Mouse (Mus musculus) limb, embryonic 10.5 days (tissue): ENCODE data around the gene Ctnnbip1. TPM values are rescaled to one million over a fixed set of nuclear protein-coding genes. Genes with fewer than 3 reads are reported as not detected.

ENCODE experiments used
- DNase-seq: peaks from one replicate; pipeline ENCODE4 v3.0.0-alpha.2; 2017; ENCODE audit warnings: low spot score
- H3K27ac ChIP-seq: fragments of 300-500 bp; sonication (generic); 2 replicates; pipeline ENCODE4 v1.5.1; 2016; ENCODE audit warnings: mild to moderate bottlenecking
- H3K27me3 ChIP-seq: fragments of 300-500 bp; sonication (generic); 2 replicates; pipeline ENCODE4 v1.6.1; 2016; ENCODE audit warnings: low read depth, mild to moderate bottlenecking; ENCODE audit not compliant: poor library complexity, severe bottlenecking
- H3K36me3 ChIP-seq: fragments of 300-500 bp; sonication (generic); 2 replicates; pipeline ENCODE4 v1.6.1; 2016; ENCODE audit warnings: mild to moderate bottlenecking, moderate library complexity
- H3K4me1 ChIP-seq: fragments of 300-500 bp; sonication (generic); 2 replicates; pipeline ENCODE4 v1.6.1; 2016
- H3K4me3 ChIP-seq: fragments of 300-500 bp; sonication (generic); 2 replicates; pipeline ENCODE4 v1.5.1; 2016; ENCODE audit warnings: mild to moderate bottlenecking, moderate library complexity
- H3K9me3 ChIP-seq: fragments of 300-500 bp; sonication (generic); replicated peaks from 2 replicates; pipeline ENCODE4 v1.6.1; 2016; ENCODE audit warnings: mild to moderate bottlenecking
- WGBS: fragments of 180-500 bp; shearing (Covaris S2); methylation state at CpG from one replicate; pipeline ENCODE4 v1.1.7; 2016; 5-methylcytosine and 5-hydroxymethylcytosine counted together
- polyA plus RNA-seq: library from polyadenylated mRNA; unstranded; fragments of >200 nt; fragmentation: Nextera tagmentation; extraction: Ambion mirVana; gene quantifications from 2 replicates; pipeline ENCODE4 v1.2.1, GENCODE M21; 2016

The Ctnnbip1 gene
- polyA plus RNA-seq, 1 experiment from 2014 or later, result 78.4 TPM

DNA sequence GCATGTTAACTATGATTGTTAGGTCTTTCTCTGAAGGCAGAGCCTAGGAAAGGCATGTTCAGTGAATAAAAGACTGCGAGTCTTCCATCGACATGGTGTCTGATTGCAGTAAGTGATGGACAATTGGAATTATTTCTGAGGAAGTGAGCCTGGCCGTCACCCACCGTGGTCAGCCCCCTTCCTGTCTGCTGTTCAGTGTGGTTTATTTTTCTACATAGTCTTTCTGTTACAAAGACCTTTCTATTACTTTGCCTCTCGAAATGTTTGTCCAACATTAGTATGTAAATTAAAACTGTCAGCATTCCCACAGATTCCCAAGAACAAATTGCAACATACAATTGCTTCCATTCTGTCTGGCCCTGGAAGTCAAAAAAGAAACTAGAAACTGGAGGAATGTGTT, 18.2 kb upstream of the Ctnnbip1 start:
- no peak overlapping the region for H3K27ac ChIP-seq
- H3K9me3 ChIP-seq, result no peaks in the 10 kb centered on the region
- peaks cover 80% of the 10 kb centered on the region for H3K36me3 ChIP-seq
- no peak for DNase-seq
- H3K4me1 ChIP-seq, result peaks cover 7% of the 10 kb centered on the region
- WGBS, result 91% methylated on average over 5 of the region's 5 CpGs
- H3K4me3 ChIP-seq, result no peak overlapping the region
- no peaks in the 10 kb centered on the region for H3K27me3 ChIP-seq

DNA sequence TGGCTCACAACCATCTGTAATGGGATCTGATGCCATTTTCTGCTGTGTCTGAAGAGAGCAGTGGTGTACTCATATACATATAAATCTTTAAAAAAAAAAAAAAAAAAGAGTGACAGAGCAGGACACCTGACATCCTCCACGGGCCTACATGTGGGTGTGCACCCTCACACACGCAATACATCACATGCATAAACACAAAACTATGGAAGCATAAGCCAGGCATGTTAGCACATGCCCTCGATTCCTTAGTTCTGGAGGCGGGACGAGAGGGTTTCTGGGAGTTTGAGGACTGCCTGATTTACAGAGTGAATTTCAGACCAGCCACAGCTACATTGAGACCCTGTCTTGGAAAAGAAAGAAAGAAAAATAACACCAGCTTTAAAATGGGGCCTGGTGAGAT, 13.7 kb upstream of the Ctnnbip1 start:
- Histone ChIP-seq H3K36me3 (peaks cover 38% of the 10 kb centered on the region), H3K4me1 (peaks cover 15% of the 10 kb centered on the region), H3K27ac (peak overlapping the region; percentile 79), H3K27me3 (no peaks in the 10 kb centered on the region), H3K4me3 (no peak overlapping the region), H3K9me3 (no peaks in the 10 kb centered on the region)
- DNase-seq, result no peak
- 84% methylated on average over 5 of the region's 5 CpGs for WGBS

DNA sequence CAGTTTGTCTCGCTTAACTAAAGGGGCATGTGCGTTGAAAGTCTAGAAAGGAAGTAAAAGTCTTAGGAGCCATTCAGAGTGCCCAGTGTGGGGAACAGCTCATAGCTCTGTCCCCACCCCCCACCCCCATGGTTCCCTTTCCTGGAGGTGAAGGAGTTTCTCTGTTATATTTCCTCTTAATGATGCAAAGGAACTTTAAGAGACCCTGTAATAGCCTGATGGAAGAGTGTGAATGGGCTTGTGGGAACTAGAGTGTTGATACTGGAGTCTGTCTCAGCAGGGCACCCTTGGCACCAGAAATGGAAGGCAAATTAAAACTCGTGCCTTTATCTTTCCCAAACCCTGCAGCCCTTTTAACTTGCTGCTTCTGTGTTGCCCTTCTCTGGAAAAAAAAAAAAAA, 13.2 kb upstream of the Ctnnbip1 start:
- no peak overlapping the region for H3K4me3 ChIP-seq
- no peaks in the 10 kb centered on the region for H3K9me3 ChIP-seq
- DNase-seq, result no peak
- H3K36me3 ChIP-seq, result peaks cover 34% of the 10 kb centered on the region
- H3K4me1 ChIP-seq, result peaks cover 15% of the 10 kb centered on the region
- H3K27ac ChIP-seq, result peak overlapping the region; percentile 79
- WGBS, result 52% methylated on average over 3 of the region's 3 CpGs
- H3K27me3 ChIP-seq, result no peaks in the 10 kb centered on the region

- peaks cover 15% of the 10 kb centered on the region for H3K4me1 ChIP-seq
- DNase-seq, result peak; percentile 53
- 58% methylated on average over 15 of the region's 15 CpGs for WGBS
- peaks cover 28% of the 10 kb centered on the region for H3K36me3 ChIP-seq
- no peaks in the 10 kb centered on the region for H3K27me3 ChIP-seq
- no peak overlapping the region for H3K4me3 ChIP-seq
- no peak overlapping the region for H3K27ac ChIP-seq
- H3K9me3 ChIP-seq, result no peaks in the 10 kb centered on the region
Measured at GRCm38 (mm10) chr4:149505261-149505967, 12.6 kb upstream of the Ctnnbip1 start.

- H3K27ac ChIP-seq, result no peak overlapping the region
- no peaks in the 10 kb centered on the region for H3K27me3 ChIP-seq
- H3K4me3 ChIP-seq, result no peak overlapping the region
- WGBS, result 87% methylated on average over 3 of the region's 3 CpGs
- H3K36me3 ChIP-seq, result peaks cover 15% of the 10 kb centered on the region
- DNase-seq, result no peak
- H3K9me3 ChIP-seq, result no peaks in the 10 kb centered on the region
- H3K4me1 ChIP-seq, result peaks cover 22% of the 10 kb centered on the region
Measured at GRCm38 (mm10) chr4:149506904-149507303, 11.1 kb upstream of the Ctnnbip1 start.

- Histone ChIP-seq H3K27me3 (no peaks in the 10 kb centered on the region), H3K4me3 (no peak overlapping the region), H3K36me3 (no peaks in the 10 kb centered on the region), H3K27ac (no peak overlapping the region), H3K4me1 (0 out of 2 replicates have a peak, but pooled peaks cover 7% of the 10 kb centered on the region), H3K9me3 (no peaks in the 10 kb centered on the region)
- DNase-seq, result no peak
- 63% methylated on average over 6 of the region's 6 CpGs for WGBS
Measured at GRCm38 (mm10) chr4:149511221-149511646, 6.8 kb upstream of the Ctnnbip1 start.

GRCm38 (mm10) chr4:149512072-149512471, 6.0 kb upstream of the Ctnnbip1 start:
- no peak for DNase-seq
- no peak overlapping the region for H3K27ac ChIP-seq
- WGBS, result 92% methylated on average over 7 of the region's 7 CpGs

DNA sequence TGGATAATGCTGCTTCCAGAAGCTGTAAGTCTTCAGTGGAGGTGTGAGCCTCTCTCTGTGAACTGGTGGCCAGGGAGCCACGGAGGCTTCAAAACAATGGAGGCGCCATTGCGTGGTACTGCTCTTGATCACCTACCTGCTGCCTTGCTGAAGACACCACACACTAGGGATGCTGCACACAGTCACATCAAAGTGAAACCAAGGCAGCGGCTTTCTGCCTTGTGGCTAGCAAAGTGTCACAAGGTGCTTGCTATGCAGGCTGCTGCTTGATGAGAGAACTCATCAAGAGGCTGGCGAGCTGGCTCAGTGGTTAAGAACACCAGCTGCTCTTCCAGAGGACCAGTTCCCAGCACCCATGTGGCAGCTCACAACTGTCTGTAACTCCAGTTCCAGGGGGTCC, 2.3 kb upstream of the Ctnnbip1 start:
- DNase-seq, result no peak
- Histone ChIP-seq H3K27me3 (no peaks in the 10 kb centered on the region), H3K36me3 (0 out of 2 replicates have a peak, but pooled peaks cover 8% of the 10 kb centered on the region), H3K4me3 (no peak overlapping the region), H3K27ac (no peak overlapping the region), H3K9me3 (no peaks in the 10 kb centered on the region), H3K4me1 (peaks cover 36% of the 10 kb centered on the region)
- WGBS, result 93% methylated on average over 5 of the region's 5 CpGs

More at GRCm38 (mm10) chr4:149512072-149512471, 6.0 kb upstream of the Ctnnbip1 start:
- Histone ChIP-seq H3K4me3 (no peak overlapping the region), H3K4me1 (0 out of 2 replicates have a peak, but pooled peaks cover 7% of the 10 kb centered on the region), H3K36me3 (no peaks in the 10 kb centered on the region), H3K27me3 (no peaks in the 10 kb centered on the region), H3K9me3 (no peaks in the 10 kb centered on the region)

DNA sequence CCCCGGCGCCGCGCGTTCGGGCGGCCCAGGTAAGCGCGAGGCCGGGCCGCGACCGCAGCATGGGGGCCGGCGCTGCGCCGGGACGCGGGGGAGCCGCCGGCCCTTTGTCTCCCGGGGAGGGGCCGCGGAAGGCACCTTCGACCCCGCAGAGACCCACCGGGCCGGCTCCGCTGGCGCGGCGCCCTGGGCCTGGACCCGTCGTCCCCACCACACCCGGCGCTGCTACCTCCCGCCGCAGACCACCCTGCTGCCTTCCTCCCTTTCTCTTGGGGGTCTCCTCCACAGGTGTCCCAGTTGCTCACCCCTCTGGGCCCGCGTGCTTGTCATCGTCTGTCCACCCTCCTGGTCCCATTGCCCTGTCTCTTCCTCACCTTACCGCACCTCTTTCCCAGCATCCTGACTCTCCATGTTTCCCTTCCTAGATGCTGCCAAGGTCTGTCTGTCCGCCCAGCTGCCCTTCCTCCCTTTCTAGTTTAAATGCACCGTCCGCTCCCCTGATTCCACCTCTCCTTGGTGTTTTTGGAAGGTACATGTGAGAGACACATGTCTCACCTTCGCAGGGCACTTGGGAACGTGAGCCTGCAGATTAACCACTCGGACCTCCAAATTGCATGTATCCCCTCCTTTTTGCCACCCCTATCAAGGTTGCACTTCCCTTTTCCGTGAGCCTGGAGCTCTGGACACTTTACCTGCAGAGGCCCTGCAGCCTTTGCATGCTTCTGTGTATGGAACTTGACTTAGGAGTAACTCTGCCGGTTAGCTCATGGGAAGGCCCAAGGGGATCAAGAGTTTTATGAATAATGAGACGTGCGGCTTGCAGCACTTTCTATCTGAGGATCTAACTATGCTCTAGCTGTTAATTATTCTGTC, 550 bp downstream of the Ctnnbip1 start:
- peak; percentile 56 for DNase-seq
- no peaks in the 10 kb centered on the region for H3K27me3 ChIP-seq
- H3K36me3 ChIP-seq, result 0 out of 2 replicates have a peak, but pooled peaks cover 15% of the 10 kb centered on the region
- H3K27ac ChIP-seq, result peak overlapping the region; percentile 92
- 4% methylated on average over 51 of the region's 52 CpGs for WGBS
- no peaks in the 10 kb centered on the region for H3K9me3 ChIP-seq
- H3K4me3 ChIP-seq, result peak overlapping the region; percentile 92
- H3K4me1 ChIP-seq, result peaks cover 47% of the 10 kb centered on the region

DNA sequence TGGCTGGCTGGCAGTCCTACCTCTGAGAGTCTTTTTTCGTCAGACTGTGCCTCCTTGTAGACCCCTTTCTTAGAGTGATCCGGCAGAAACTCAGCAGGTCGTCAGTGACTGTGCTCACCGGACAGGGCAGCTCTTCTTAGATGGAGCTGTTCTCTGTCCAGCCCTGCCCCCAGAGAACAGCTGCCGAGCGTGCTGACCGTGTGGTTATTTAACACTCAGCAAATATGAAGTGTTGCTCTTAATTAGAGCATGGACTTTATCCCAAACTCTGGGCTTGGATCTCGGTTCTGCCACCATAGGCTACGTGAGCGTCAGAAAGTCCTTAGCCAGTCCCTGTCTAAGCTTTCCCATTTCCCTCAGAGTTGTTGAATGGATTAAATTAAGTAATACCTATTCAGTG, 3.2 kb downstream of the Ctnnbip1 start:
- WGBS, result 86% methylated on average over 10 of the region's 10 CpGs
- no peak overlapping the region for H3K27ac ChIP-seq
- DNase-seq, result no peak
- H3K4me1 ChIP-seq, result peaks cover 68% of the 10 kb centered on the region
- H3K27me3 ChIP-seq, result no peaks in the 10 kb centered on the region
- no peak overlapping the region for H3K4me3 ChIP-seq
- 0 out of 2 replicates have a peak, but pooled peaks cover 18% of the 10 kb centered on the region for H3K36me3 ChIP-seq
- no peaks in the 10 kb centered on the region for H3K9me3 ChIP-seq

- no peak overlapping the region for H3K4me3 ChIP-seq
Measured at GRCm38 (mm10) chr4:149523961-149524360, 5.9 kb downstream of the Ctnnbip1 start.

DNA sequence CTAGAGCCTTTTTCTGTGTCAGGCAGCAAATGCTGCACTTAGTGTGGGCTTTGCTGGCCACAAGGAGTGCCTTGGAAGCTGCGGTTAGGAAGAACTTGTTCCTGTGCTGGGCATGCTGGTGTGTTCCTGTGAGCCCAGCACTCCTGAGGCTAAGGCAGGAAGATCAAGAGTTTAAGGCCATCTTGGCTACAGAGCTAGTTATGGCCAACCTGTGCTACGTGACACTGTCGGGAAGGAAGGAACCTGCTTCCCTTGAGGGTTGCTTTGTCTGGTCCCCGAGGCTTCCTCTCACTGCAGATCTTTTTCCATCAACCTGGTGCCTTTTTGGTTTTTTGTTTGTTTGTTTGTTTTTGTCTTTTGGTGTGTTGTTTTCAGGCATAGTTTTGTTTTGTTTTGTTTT, 7.1 kb downstream of the Ctnnbip1 start:
- Histone ChIP-seq H3K27me3 (no peaks in the 10 kb centered on the region), H3K9me3 (no peaks in the 10 kb centered on the region), H3K4me1 (peaks cover 65% of the 10 kb centered on the region), H3K27ac (no peak overlapping the region), H3K36me3 (0 out of 2 replicates have a peak, but pooled peaks cover 14% of the 10 kb centered on the region), H3K4me3 (no peak overlapping the region)
- DNase-seq, result no peak
- 85% methylated on average over 4 of the region's 4 CpGs for WGBS

More at GRCm38 (mm10) chr4:149523961-149524360, 5.9 kb downstream of the Ctnnbip1 start:
- Histone ChIP-seq H3K9me3 (no peaks in the 10 kb centered on the region), H3K27me3 (no peaks in the 10 kb centered on the region), H3K27ac (no peak overlapping the region), H3K4me1 (peaks cover 69% of the 10 kb centered on the region), H3K36me3 (0 out of 2 replicates have a peak, but pooled peaks cover 21% of the 10 kb centered on the region)
- 82% methylated on average over 6 of the region's 6 CpGs for WGBS
- DNase-seq, result no peak

DNA sequence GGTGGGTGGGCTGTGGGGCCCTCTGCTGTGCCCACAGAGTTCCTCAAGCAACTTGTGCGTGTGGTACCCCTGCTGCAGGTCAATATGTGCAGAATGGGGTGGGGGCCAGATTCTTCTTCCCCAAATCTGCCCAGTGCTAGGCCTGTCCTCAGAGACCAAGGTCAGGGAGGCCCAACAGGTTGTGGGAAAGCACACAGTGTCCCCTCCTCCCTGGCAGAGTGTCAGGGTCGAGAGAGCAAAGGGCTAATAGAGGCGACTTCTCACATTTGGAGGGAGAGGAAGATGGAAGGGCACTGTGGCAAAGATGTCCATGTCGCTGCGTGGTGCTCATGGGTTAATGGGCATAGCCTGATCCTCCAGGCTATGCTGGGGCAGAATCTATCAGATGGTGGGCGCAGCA, 7.8 kb downstream of the Ctnnbip1 start:
- H3K4me3 ChIP-seq, result 0 out of 2 replicates have a peak overlapping the region, but pooled peaks have one; percentile 13
- H3K27ac ChIP-seq, result peak overlapping the region; percentile 56
- WGBS, result 81% methylated on average over 6 of the region's 6 CpGs
- DNase-seq, result no peak
- no peaks in the 10 kb centered on the region for H3K9me3 ChIP-seq
- no peaks in the 10 kb centered on the region for H3K27me3 ChIP-seq
- H3K36me3 ChIP-seq, result 0 out of 2 replicates have a peak, but pooled peaks cover 13% of the 10 kb centered on the region
- peaks cover 59% of the 10 kb centered on the region for H3K4me1 ChIP-seq
